Mouse (Mus musculus): ENCODE data around the gene Ascc2. TPM values are rescaled to one million over a fixed set of nuclear protein-coding genes. Genes with fewer than 3 reads are reported as not detected.

Ascc2 gene
- polyA plus RNA-seq, 1 experiment: not detected

- peaks cover 12% of the 10 kb centered on the region for H3K4me1 ChIP-seq (ENCODE audit: control insufficient read depth, insufficient read depth, low read length)
- 98% methylated on average over 9 of the region's 9 CpGs for WGBS
- no peak overlapping the region for H3K27ac ChIP-seq (ENCODE audit: insufficient read depth, low read depth, low read length)
- H3K4me3 ChIP-seq (ENCODE audit: insufficient read depth, low read depth, low read length): no peak overlapping the region
- no peak for TF ChIP-seq POLR2A (IDR thresholded peaks at IDR 0.05; ENCODE audit: insufficient read depth, low read depth, low read length)
Observed at GRCm38 (mm10) chr11:4719961-4720360, 82.4 kb downstream of the Ascc2 start.

- TF ChIP-seq POLR2A (IDR thresholded peaks at IDR 0.05; ENCODE audit: insufficient read depth, low read depth, low read length) (no peak), CTCF (IDR thresholded peaks at IDR 0.05; ENCODE audit: insufficient read depth, low read depth, low read length) (no peak)
- H3K4me3 ChIP-seq (ENCODE audit: insufficient read depth, low read depth, low read length): no peak overlapping the region
- WGBS: 76% methylated on average over 11 of the region's 11 CpGs
- peaks cover 12% of the 10 kb centered on the region for H3K4me1 ChIP-seq (ENCODE audit: control insufficient read depth, insufficient read depth, low read length)
- H3K27ac ChIP-seq (ENCODE audit: insufficient read depth, low read depth, low read length): no peak overlapping the region
Observed at GRCm38 (mm10) chr11:4720393-4720792, 82.8 kb downstream of the Ascc2 start.

- H3K27ac ChIP-seq (ENCODE audit: insufficient read depth, low read depth, low read length): no peak overlapping the region
- 74% methylated on average over 7 of the region's 7 CpGs for WGBS
- no peak for TF ChIP-seq POLR2A (IDR thresholded peaks at IDR 0.05; ENCODE audit: insufficient read depth, low read depth, low read length)
- no peak for TF ChIP-seq CTCF (IDR thresholded peaks at IDR 0.05; ENCODE audit: insufficient read depth, low read depth, low read length)
- H3K4me1 ChIP-seq (ENCODE audit: control insufficient read depth, insufficient read depth, low read length): peaks cover 12% of the 10 kb centered on the region
- no peak overlapping the region for H3K4me3 ChIP-seq (ENCODE audit: insufficient read depth, low read depth, low read length)
Observed at GRCm38 (mm10) chr11:4720900-4721580, 83.5 kb downstream of the Ascc2 start.

DNA sequence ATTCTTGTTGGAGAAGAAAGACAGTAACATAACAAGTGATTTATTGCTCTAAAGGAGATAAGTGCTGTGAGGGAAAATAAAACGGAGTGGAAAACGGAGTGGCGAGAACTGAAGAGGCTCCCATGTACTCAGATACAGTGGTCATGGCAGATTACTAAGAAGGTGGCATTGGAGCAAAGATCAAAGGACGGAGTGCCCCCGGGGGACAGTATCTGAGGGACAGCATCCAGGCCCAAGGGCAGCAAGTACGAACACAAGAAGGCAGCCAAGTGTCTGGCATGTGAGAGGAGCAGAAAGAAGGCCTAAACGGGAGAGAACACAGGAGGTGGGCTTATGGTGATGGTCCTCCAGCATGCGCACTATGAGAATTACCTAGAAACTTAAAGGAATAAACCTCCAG is 84.2 kb downstream of the Ascc2 start:
- Histone ChIP-seq H3K4me3 (ENCODE audit: insufficient read depth, low read depth, low read length) (no peak overlapping the region), H3K4me1 (ENCODE audit: control insufficient read depth, insufficient read depth, low read length) (peaks cover 12% of the 10 kb centered on the region), H3K27ac (ENCODE audit: insufficient read depth, low read depth, low read length) (no peak overlapping the region)
- 91% methylated on average over 8 of the region's 8 CpGs for WGBS
- TF ChIP-seq CTCF (IDR thresholded peaks at IDR 0.05; ENCODE audit: insufficient read depth, low read depth, low read length) (no peak), POLR2A (IDR thresholded peaks at IDR 0.05; ENCODE audit: insufficient read depth, low read depth, low read length) (no peak)

DNA sequence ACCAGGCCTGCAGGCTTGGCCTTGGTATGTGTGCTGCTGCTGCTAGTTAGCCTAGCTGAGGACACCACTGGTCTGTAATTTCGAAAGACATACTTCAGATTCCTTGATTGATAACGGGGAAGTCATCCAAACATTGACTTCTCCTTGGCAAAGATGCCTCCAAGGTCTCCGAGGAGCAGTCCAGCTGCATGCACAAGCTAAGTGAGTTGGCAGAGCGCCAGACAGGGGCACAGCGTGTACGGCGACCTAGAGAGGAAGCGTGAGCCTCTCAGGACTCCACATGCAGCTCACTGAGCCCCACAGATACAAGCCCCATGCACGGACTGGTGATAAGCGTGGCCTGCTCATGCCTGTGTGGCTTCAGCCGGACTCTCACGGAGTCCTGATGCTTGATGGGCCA is 92.1 kb downstream of the Ascc2 start:
- WGBS: 52% methylated on average over 12 of the region's 12 CpGs
- no peak for TF ChIP-seq POLR2A (IDR thresholded peaks at IDR 0.05; ENCODE audit: insufficient read depth, low read depth, low read length)
- TF ChIP-seq CTCF (IDR thresholded peaks at IDR 0.05; ENCODE audit: insufficient read depth, low read depth, low read length): no peak
- no peak overlapping the region for H3K27ac ChIP-seq (ENCODE audit: insufficient read depth, low read depth, low read length)
- no peak overlapping the region for H3K4me3 ChIP-seq (ENCODE audit: insufficient read depth, low read depth, low read length)
- no peaks in the 10 kb centered on the region for H3K4me1 ChIP-seq (ENCODE audit: control insufficient read depth, insufficient read depth, low read length)

- no peak for TF ChIP-seq CTCF (IDR thresholded peaks at IDR 0.05; ENCODE audit: insufficient read depth, low read depth, low read length)
- TF ChIP-seq POLR2A (IDR thresholded peaks at IDR 0.05; ENCODE audit: insufficient read depth, low read depth, low read length): no peak
- WGBS: 90% methylated on average over 6 of the region's 6 CpGs
- Histone ChIP-seq H3K27ac (ENCODE audit: insufficient read depth, low read depth, low read length) (no peak overlapping the region), H3K4me3 (ENCODE audit: insufficient read depth, low read depth, low read length) (no peak overlapping the region), H3K4me1 (ENCODE audit: control insufficient read depth, insufficient read depth, low read length) (no peaks in the 10 kb centered on the region)
Observed at GRCm38 (mm10) chr11:4730096-4730495, 92.5 kb downstream of the Ascc2 start.

DNA sequence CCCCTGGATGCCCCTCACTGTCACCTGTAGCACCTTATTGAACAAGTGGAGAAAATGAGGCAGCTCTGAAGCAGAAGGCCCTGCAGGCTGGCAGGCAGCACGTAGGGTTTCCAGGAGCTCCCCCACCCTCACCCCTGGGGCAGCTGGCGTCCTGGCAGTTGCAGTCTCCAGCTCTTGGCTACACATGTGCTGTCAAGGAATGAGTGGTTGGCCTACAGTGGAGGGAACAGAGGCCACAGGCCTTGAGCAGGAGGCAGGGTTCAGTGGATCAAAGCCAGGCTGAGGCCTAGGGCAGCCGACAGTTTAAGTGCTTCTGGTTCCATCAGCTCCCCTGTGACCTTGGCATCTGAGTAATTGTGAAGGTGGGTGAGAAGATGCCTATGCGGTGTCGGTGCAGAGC is 93.4 kb downstream of the Ascc2 start:
- Histone ChIP-seq H3K4me1 (ENCODE audit: control insufficient read depth, insufficient read depth, low read length) (no peaks in the 10 kb centered on the region), H3K27ac (ENCODE audit: insufficient read depth, low read depth, low read length) (no peak overlapping the region), H3K4me3 (ENCODE audit: insufficient read depth, low read depth, low read length) (no peak overlapping the region)
- 82% methylated on average over 5 of the region's 5 CpGs for WGBS
- no peak for TF ChIP-seq POLR2A (IDR thresholded peaks at IDR 0.05; ENCODE audit: insufficient read depth, low read depth, low read length)
- TF ChIP-seq CTCF (IDR thresholded peaks at IDR 0.05; ENCODE audit: insufficient read depth, low read depth, low read length): no peak

- 78% methylated on average over 7 of the region's 7 CpGs for WGBS
- TF ChIP-seq POLR2A (IDR thresholded peaks at IDR 0.05; ENCODE audit: insufficient read depth, low read depth, low read length): no peak
- no peak for TF ChIP-seq CTCF (IDR thresholded peaks at IDR 0.05; ENCODE audit: insufficient read depth, low read depth, low read length)
Observed at GRCm38 (mm10) chr11:4731781-4732180, 94.2 kb downstream of the Ascc2 start.

DNA sequence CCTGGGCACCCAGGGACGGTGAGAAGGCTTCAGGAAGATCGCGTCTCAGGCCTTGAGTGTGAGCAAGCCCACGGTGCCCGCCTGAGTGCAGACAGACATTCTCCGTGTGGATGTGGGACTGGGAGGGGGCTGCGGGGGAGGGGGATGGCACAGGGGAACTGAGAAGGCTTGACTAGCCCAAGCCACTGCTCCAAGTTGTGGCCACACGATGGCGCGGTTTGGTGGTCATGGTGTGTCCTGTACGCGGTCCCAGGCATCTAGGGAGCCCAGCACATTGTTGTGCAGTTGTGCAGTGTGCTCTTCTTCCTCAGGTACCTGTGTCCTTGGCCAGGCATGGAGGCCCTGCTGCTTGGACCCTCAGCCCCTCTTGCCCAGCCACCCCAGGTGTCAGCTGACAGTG is 96.6 kb downstream of the Ascc2 start:
- TF ChIP-seq CTCF (IDR thresholded peaks at IDR 0.05; ENCODE audit: insufficient read depth, low read depth, low read length) (no peak), POLR2A (IDR thresholded peaks at IDR 0.05; ENCODE audit: insufficient read depth, low read depth, low read length) (no peak)
- WGBS: 59% methylated on average over 12 of the region's 12 CpGs
- H3K27ac ChIP-seq (ENCODE audit: insufficient read depth, low read depth, low read length): no peak overlapping the region
- no peak overlapping the region for H3K4me3 ChIP-seq (ENCODE audit: insufficient read depth, low read depth, low read length)
- peaks cover 5% of the 10 kb centered on the region; the same call in 1 of the 2 replicates for H3K4me1 ChIP-seq (ENCODE audit: control insufficient read depth, insufficient read depth, low read length)

More at GRCm38 (mm10) chr11:4731781-4732180, 94.2 kb downstream of the Ascc2 start:
- Histone ChIP-seq H3K4me3 (ENCODE audit: insufficient read depth, low read depth, low read length) (no peak overlapping the region), H3K27ac (ENCODE audit: insufficient read depth, low read depth, low read length) (no peak overlapping the region), H3K4me1 (ENCODE audit: control insufficient read depth, insufficient read depth, low read length) (no peaks in the 10 kb centered on the region)

Other genes starting within 250 kb of the Ascc2 start
- not detected in 2 replicates for gene Hormad2, start 196.6 kb upstream of the Ascc2 start, polyA plus RNA-seq (2012; ENCODE audit: insufficient read depth, insufficient read length, low replicate concordance, missing spikeins)
- not detected in 2 replicates for gene Mtmr3, start 42.9 kb upstream of the Ascc2 start, polyA plus RNA-seq (2012; ENCODE audit: insufficient read depth, insufficient read length, low replicate concordance, missing spikeins)
- gene Gm11032, start 17.7 kb upstream of the Ascc2 start, polyA plus RNA-seq (2012; ENCODE audit: insufficient read depth, insufficient read length, low replicate concordance, missing spikeins): not detected in 2 replicates
- gene Uqcr10, start 66.6 kb downstream of the Ascc2 start, polyA plus RNA-seq (2012; ENCODE audit: insufficient read depth, insufficient read length, low replicate concordance, missing spikeins): 1,259 TPM in 1 of 2 replicates, not detected in the other
- gene Zmat5, start 66.9 kb downstream of the Ascc2 start, polyA plus RNA-seq (2012; ENCODE audit: insufficient read depth, insufficient read length, low replicate concordance, missing spikeins): not detected in 2 replicates
- not detected in 2 replicates for gene Cabp7, start 109.0 kb downstream of the Ascc2 start, polyA plus RNA-seq (2012; ENCODE audit: insufficient read depth, insufficient read length, low replicate concordance, missing spikeins)
- gene Nf2, start 211.8 kb downstream of the Ascc2 start, polyA plus RNA-seq (2012; ENCODE audit: insufficient read depth, insufficient read length, low replicate concordance, missing spikeins): not detected in 2 replicates
- not detected in 2 replicates for gene Nipsnap1, start 236.2 kb downstream of the Ascc2 start, polyA plus RNA-seq (2012; ENCODE audit: insufficient read depth, insufficient read length, low replicate concordance, missing spikeins)